Mouse (Mus musculus): ENCODE data around the gene Zfyve26.

The Zfyve26 gene

GRCm38 (mm10) chr12:79296126-79296816 is at the start of gene Zfyve26:
Zfyve26 (minus strand) TSS chr12:79296304.
- DNase-seq: peak; percentile 98

- DNase-seq: no peak
Observed at GRCm38 (mm10) chr12:79341291-79341845, 45.3 kb upstream of the Zfyve26 start.

DNA sequence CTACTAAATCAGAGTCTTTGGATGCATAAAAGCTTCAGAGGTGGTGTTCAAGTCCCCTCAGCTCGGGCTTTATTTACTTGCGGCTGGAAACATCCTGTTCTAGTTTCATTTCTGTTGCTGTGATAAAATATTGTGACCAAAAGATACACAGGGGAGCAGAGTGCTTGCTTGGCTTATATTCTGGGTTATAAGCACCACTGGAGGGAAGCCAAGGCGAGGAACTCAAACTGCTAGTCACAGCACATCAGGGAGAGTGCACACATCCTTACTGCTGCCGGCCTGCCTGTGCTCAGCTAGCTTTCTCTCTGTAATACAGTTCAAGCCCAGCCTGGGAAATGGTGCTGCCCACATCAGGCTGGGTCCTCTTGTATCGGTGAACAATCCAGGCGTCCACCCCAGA is 44.4 kb upstream of the Zfyve26 start:
- DNase-seq: peak; percentile 41

DNA sequence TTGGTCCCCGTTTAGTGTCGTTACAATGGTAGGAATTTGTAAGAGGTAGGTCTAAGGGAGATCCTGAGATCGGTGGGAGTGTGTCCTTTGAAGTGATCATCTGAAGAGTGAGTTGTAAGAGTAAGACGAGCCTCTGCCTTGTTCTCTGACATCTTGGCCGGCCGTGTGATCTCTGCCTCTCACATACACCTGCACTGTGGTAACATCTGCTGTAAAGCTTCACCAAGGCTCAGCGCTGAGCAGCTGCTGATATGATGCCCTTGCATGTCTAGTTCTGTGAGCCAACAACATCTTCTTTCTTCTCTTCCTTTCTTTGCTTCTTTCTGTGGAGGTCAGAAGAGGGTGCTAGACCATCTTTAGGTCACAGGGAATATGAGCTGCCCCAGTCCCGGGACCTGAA is 42.7 kb upstream of the Zfyve26 start:
- no peak for DNase-seq

GRCm38 (mm10) chr12:79331722-79332121 is 35.6 kb upstream of the Zfyve26 start:
- no peak for DNase-seq

GRCm38 (mm10) chr12:79330571-79330970 is 34.5 kb upstream of the Zfyve26 start:
- DNase-seq: no peak

GRCm38 (mm10) chr12:79327868-79328267 is 31.8 kb upstream of the Zfyve26 start:
- DNase-seq: no peak

DNA sequence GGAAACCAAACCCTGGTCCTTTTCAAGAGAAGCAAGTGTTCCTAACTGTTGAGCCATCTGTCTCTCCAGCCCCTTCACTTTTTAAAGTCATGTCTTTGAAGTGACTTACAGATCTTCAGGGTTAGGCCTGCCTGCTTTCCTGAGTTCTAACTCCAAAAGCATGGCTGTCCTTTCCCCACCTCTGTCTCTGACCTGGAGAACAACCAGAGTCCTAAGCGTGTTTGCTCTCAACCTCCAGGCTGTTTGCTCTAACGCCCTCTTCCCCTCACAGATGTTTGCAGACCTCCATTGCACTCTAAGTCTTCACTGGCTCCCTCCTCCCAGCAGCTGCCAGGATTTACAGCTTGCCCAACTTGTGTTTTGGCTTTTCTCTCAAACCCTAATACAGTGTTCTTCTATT is 30.6 kb upstream of the Zfyve26 start:
- DNase-seq: no peak

DNA sequence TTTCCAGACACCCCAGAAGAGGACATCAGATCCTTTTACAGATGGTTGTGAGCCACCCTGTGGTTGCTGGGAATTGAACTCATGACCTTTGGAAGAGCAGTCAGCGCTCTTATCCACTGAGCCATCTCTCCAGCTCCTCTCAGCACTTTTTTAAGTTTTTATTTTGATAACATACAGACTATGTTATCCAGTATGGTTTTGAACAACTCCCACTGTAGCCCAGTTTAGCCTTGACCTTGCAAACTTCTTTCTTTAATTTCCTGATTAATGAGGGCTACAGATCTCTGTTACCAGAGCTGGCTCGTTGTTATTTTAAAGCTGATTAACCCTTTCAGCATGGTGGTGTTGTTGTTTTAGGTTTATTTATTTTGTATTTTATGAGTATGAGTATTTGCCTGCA is 30.1 kb upstream of the Zfyve26 start:
- DNase-seq: no peak

DNA sequence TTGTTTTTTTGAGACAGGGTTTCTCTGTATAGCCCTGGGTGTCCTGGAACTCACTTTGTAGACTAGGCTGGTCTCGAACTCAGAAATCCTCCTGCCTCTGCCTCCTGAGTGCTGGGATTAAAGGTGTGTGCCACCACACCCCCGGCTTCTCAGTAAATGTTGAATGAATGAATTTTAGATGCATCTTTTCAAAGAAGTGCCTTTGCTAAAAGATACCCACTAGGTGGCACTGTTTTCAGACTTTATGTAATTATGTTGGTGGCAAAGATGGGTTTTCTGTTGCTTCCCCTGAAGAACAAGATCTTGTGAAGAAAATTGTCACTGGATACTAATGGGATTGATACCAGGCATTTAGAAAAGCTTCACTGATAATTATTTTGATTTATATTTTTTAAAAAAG is 26.4 kb upstream of the Zfyve26 start:
- DNase-seq: peak; percentile 49

DNA sequence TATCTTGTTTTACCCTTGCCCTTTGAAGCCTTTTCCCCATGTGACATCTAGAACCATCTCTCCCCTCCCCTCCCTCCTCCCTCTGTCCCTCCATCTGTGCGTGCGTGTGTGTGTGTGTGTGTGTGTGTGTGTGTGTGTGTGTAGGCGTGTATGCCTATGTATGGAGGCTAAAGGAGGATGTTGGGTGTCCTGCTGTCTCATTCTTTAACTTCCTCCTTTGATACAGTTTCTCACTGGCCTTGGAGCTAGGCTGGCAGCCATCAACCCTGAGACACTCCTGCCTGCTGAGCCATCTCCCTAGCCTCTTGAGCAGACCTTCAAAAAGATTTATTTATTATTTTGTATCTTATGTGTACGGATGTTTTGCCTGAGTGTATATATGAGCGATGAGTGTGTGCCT is 24.8 kb upstream of the Zfyve26 start:
- peak; percentile 28 for DNase-seq

DNA sequence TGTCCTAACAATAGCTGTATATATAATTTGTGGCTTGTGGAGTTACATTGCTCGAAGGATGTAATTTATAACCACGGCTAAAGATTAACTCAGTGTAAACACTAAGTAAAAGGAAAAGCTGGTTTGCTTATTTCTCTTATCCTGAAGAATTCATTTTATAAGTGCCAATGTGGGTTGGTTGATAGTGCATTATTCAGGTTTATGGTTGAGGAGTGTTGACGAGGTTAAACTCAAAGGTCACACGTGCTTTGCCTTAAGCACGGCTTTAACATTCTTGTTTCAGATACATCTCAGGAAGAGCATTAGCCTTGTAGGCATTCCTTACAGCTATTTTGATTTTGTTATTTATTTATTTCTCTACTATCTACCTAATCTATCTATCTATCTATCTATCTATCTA is 21.2 kb upstream of the Zfyve26 start:
- no peak for DNase-seq

DNA sequence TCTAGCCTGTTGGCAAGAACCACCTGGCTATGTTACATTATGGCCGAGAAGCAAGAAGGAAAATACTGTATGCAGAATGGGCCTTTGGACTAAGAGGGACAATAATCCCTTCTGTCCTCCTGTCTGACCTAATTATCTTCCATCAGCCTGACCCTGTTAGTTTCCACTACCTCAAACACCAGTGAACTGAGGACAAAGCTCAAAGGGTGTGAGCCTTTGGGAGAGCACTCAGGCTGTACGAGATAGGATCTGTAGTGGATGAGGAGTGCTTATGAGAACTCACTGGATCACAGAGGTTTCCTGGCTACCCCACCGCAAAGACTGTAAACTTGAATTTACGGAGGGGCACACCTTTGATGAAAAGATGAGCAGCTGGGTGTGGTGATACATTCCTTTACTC is 17.6 kb upstream of the Zfyve26 start:
- DNase-seq: no peak

- DNase-seq: no peak
Observed at GRCm38 (mm10) chr12:79306013-79306412, 9.9 kb upstream of the Zfyve26 start.

DNA sequence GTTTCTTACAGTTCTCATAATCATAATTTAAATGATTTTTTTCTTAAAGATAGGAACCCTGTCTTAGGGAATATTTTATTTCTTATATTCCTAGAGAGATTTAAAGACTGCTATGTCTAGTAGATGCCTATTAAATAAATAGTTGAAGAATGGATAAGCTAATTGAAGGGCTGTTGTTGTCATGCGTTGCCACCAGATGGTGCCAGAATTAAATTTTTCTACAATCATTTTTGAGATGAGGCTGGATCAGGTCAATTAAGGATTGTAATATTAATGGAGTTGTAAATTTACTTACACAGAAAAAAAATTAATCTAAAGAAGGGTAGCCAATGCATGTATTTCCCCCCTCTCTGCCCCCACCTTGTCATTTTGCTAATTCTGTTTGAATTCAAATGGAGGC is 9.0 kb upstream of the Zfyve26 start:
- no peak for DNase-seq

DNA sequence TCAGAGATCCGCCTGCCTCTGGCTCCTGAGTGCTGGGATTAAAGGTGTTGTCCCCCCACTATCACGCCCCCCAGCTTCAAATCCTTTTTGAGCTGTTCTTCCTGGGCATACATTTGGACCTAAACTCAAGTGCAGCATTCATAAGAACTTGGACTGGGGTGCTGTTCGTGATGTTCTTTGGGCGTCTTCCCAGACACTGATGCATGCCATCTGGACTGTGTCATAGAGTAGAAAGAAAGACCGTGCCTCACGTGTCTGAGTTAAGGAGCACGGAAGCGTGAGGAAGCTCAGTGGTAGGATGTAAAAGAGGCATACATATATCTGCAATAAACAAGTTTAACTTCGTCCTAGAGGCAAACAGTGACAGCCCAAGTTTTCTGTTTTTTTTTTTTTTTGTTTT is 5.7 kb upstream of the Zfyve26 start:
- DNase-seq: peak; percentile 61

DNA sequence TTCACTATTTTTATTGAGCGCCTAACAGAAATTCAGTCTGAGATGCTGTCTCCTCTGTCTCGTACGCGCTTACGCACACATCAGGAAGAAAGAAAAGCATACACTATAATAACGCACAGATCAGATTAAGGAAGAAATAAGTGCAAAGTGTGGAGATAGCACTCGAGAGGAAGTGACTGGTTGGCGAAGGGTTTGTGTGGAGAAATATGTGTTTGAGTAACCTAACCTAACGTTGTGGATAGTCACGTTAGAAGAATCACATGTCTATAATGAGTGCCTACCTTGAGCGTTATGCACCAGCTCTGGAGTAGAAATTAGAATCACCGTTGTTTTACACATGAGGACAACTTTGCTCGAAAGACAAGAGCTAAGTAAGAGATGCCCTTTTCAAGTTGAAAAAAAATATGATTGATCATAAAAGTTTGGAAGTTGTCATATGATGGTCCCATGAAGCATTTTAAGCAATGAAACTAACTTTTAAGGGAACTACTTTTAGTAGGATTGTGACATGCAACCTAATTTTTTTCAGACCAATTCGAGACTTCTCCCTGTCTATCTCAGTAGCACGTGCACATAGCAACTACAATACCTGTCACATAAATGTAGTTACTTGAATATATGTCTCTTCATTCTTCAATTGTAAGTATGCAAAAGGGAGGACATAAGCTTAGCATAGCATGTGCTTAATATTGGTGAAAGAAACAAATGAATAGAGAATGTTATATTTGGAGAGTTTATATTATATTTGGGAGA is 2.0 kb upstream of the Zfyve26 start:
- DNase-seq: peak; percentile 20

DNA sequence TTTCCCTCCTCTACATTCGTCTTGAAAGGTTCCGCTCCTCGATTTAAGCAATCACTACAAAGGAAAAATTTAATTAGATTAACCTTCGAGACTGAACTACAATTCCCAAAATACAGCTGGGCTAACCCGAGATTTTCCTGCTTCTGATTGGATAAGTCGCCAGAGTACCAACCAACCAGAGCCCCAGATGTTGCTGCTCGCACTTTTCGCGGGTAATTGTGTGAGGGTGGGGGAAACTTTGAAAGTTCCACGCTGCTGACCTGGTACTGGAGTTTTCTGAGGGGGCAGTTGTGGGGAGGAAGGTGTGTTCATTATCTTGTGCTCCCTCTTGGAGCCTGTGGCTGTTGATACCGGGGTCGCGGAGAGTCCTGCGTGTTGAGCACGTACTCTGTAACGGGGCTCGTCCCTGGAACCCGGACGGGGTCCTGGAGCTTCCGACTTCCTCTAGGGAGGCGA is 1.0 kb upstream of the Zfyve26 start, which contains the start of gene Rad51b:
Gene Rad51b (plus strand): TSS at position 162 of the 456 bp plus-strand sequence.
- peak; percentile 93 for DNase-seq

- DNase-seq: peak; percentile 32
Observed at GRCm38 (mm10) chr12:79292874-79293273, 3.2 kb downstream of the Zfyve26 start.

GRCm38 (mm10) chr12:79282595-79282994 is 13.5 kb downstream of the Zfyve26 start:
- no peak for DNase-seq

DNA sequence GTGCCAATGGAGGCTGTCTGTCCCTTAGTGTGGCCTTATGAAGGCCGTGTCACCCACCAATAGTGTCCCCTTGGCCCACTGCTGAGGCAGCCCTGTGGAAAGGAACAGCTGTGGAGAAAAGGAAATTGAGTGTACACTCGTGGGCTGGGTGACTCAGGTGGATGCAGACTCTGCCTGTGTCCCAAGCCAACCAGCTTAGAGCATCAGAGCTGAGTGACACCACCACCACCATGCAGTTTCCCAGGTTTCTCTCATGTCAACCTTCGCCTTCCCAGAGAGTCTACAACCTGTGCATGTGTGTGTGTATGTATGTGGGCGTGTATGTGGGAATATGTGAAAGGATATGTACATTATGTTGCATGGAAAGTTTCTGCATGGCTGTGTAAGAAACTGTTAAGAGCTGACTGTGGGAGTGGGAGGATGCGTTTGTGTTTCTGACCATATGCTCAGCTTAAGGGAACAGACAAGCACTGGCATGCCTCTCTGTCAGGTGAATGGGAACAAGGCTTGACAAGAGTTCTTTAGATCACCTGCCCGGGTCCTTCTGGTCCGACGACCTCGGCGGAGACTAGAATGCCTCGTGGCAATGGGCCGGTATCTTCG is 16.5 kb downstream of the Zfyve26 start:
- no peak for DNase-seq

- no peak for DNase-seq
Observed at GRCm38 (mm10) chr12:79272604-79273003, 23.5 kb downstream of the Zfyve26 start.

DNA sequence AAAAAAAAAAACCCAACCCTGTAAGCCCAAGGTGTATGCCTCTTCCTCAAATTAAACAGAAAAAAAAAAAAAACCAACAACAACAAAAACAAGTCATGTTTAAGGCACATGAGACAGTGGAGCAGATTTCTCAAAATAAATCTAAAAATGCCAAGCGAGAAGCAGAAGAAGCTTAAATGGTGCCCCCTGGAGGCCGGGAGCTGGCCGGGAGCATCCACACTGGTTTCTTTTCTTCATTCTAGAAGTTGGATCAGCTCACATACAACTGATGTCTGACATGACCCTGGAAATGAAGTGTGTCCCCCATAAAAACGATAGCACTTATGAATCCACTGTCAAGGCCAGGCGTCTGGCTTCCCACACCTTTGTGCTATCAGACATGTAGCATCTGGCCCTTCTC is 35.1 kb downstream of the Zfyve26 start:
- peak; percentile 24 for DNase-seq

GRCm38 (mm10) chr12:79260154-79260553 is 36.0 kb downstream of the Zfyve26 start:
- no peak for DNase-seq

Data from lung, postnatal 36 days (tissue).